Mouse (Mus musculus) embryonic fibroblast, embryonic 13.5 days (primary cell): ENCODE measurements at regions not wholly inside any gene's neighbourhood (a gene's known extent, or its start where the extent isn't known, plus 50 kb on each side); places are given as distances from the start of the nearest gene placed in this dataset.

ENCODE experiments used
- CTCF ChIP-seq: IDR thresholded peaks from 2 replicates; pipeline ENCODE4 v1.5.1; 2011; ENCODE audit warnings: mild to moderate bottlenecking, control low read depth, low read length, moderate library complexity, borderline replicate concordance; ENCODE audit not compliant: insufficient read depth
- POLR2A ChIP-seq: IDR thresholded peaks from 2 replicates; pipeline ENCODE4 v1.6.1; 2011; ENCODE audit warnings: low read depth, mild to moderate bottlenecking, control low read depth, low read length, moderate library complexity

GRCm38 (mm10) chr1:30320657-30321262 is 553.0 kb downstream of the Phf3 start:
- TF ChIP-seq CTCF (no peak), POLR2A (no peak)
